Mouse (Mus musculus) lung, postnatal 0 days (tissue): ENCODE measurements around the gene Col23a1.

Experiments used
- CTCF ChIP-seq: IDR thresholded peaks from 2 replicates; pipeline ENCODE4 v1.5.1; 2016; ENCODE audit warnings: antibody characterized with exemption, mild to moderate bottlenecking
- EP300 ChIP-seq: IDR thresholded peaks from 2 replicates; pipeline ENCODE4 v1.6.1; 2016; ENCODE audit warnings: antibody characterized with exemption, mild to moderate bottlenecking, control low read depth

DNA sequence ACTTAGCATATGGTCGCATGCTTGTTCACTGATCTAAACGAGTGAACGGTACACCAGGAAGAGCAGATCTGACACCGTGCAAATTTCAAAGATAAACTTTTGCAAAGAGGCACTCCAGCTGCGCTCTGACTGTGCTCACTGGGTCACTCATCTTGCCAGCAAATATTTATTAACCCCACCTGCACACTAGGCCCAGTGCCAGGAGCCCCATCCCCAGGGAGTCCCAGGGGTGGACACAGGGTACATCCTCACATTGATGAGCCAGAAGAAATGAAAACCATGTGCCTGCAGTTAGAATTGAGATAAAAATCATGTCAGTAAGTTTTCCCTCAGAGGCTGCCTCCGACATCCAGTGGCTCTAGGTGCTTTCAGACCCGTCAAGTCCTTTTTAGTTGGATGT, 162.2 kb downstream of the Col23a1 start:
- no peak for TF ChIP-seq CTCF
- TF ChIP-seq EP300 = no peak
